Mouse (Mus musculus): Measurements from ENCODE around the gene Senp2. TPM values are rescaled to one million over a fixed set of nuclear protein-coding genes. Genes with fewer than 3 reads are reported as not detected.

The Senp2 gene
- total RNA-seq, 2 experiments from 2014 or later, result 99.1 to 101 TPM

GRCm38 (mm10) chr16:22009596-22009995 lies 312 bp downstream of the Senp2 start:
- no peak for DNase-seq (ENCODE audit: low spot score in 2 of 2)
- intact Hi-C loops (cut with DNase I), result loop anchor here (5.0 kb wide), 1 partner anchor 172 kb away; no protein-coding TSS in a partner anchor

GRCm38 (mm10) chr16:22015569-22015968 lies 6.3 kb downstream of the Senp2 start:
- no peak for DNase-seq (ENCODE audit: low spot score in 2 of 2)
- intact Hi-C loops (cut with DNase I), result no loop called here

GRCm38 (mm10) chr16:22022122-22022521 lies 12.8 kb downstream of the Senp2 start:
- intact Hi-C loops (cut with DNase I), result loop anchor here (5.0 kb wide), 1 partner anchor 185 kb away; no protein-coding TSS in a partner anchor
- peak in 1 of 2 experiments; percentile 6 for DNase-seq (ENCODE audit: low spot score in 2 of 2)

GRCm38 (mm10) chr16:22027474-22027873 lies 18.2 kb downstream of the Senp2 start:
- no peak for DNase-seq (ENCODE audit: low spot score in 2 of 2)
- intact Hi-C loops (cut with DNase I), result no loop called here

GRCm38 (mm10) chr16:22038554-22038953 lies 29.3 kb downstream of the Senp2 start:
- intact Hi-C loops (cut with DNase I), result no loop called here
- no peak for DNase-seq (ENCODE audit: low spot score in 2 of 2)

- no peak for DNase-seq (ENCODE audit: low spot score in 2 of 2)
- intact Hi-C loops (cut with DNase I), result no loop called here
Observed at GRCm38 (mm10) chr16:22039978-22040377, 30.7 kb downstream of the Senp2 start.

- DNase-seq (ENCODE audit: low spot score in 2 of 2), result no peak
- intact Hi-C loops (cut with DNase I), result no loop called here
Observed at GRCm38 (mm10) chr16:22043830-22044229, 34.5 kb downstream of the Senp2 start.

- intact Hi-C loops (cut with DNase I), result no loop called here
- DNase-seq (ENCODE audit: low spot score in 2 of 2), result no peak
Observed at GRCm38 (mm10) chr16:22045930-22046329, 36.6 kb downstream of the Senp2 start.

GRCm38 (mm10) chr16:22046739-22047366 lies 37.6 kb downstream of the Senp2 start:
- intact Hi-C loops (cut with DNase I), result no loop called here
- no peak for DNase-seq (ENCODE audit: low spot score in 2 of 2)

- DNase-seq (ENCODE audit: low spot score in 2 of 2), result no peak
- intact Hi-C loops (cut with DNase I), result no loop called here
Observed at GRCm38 (mm10) chr16:22053411-22053810, 44.1 kb downstream of the Senp2 start.

- DNase-seq (ENCODE audit: low spot score in 2 of 2), result no peak
- intact Hi-C loops (cut with DNase I), result no loop called here
Observed at GRCm38 (mm10) chr16:22057498-22057897, 48.2 kb downstream of the Senp2 start.

- DNase-seq (ENCODE audit: low spot score in 2 of 2), result no peak
- intact Hi-C loops (cut with DNase I), result no loop called here
Observed at GRCm38 (mm10) chr16:22058871-22059270, 49.6 kb downstream of the Senp2 start.

- intact Hi-C loops (cut with DNase I), result no loop called here
Observed at GRCm38 (mm10) chr16:22060416-22060815, 51.1 kb downstream of the Senp2 start.

GRCm38 (mm10) chr16:22061555-22062160 lies 52.4 kb downstream of the Senp2 start:
- intact Hi-C loops (cut with DNase I), result no loop called here

More at GRCm38 (mm10) chr16:22060416-22060815, 51.1 kb downstream of the Senp2 start:
- DNase-seq (ENCODE audit: low spot score in 2 of 2), result no peak

GRCm38 (mm10) chr16:22062284-22062683 lies 53.0 kb downstream of the Senp2 start:
- intact Hi-C loops (cut with DNase I), result no loop called here
- DNase-seq (ENCODE audit: low spot score in 2 of 2), result no peak

More at GRCm38 (mm10) chr16:22061555-22062160, 52.4 kb downstream of the Senp2 start:
- no peak for DNase-seq (ENCODE audit: low spot score in 2 of 2)

- no peak for DNase-seq (ENCODE audit: low spot score in 2 of 2)
- intact Hi-C loops (cut with DNase I), result no loop called here
Observed at GRCm38 (mm10) chr16:22065536-22065935, 56.3 kb downstream of the Senp2 start.

- intact Hi-C loops (cut with DNase I), result no loop called here
- DNase-seq (ENCODE audit: low spot score in 2 of 2), result no peak
Observed at GRCm38 (mm10) chr16:22067406-22067805, 58.1 kb downstream of the Senp2 start.

GRCm38 (mm10) chr16:22071361-22071760 lies 62.1 kb downstream of the Senp2 start:
- no peak for DNase-seq (ENCODE audit: low spot score in 2 of 2)
- intact Hi-C loops (cut with DNase I), result no loop called here

GRCm38 (mm10) chr16:22075067-22075466 lies 65.8 kb downstream of the Senp2 start:
- intact Hi-C loops (cut with DNase I), result no loop called here

GRCm38 (mm10) chr16:22075829-22076619 lies 66.7 kb downstream of the Senp2 start:
- intact Hi-C loops (cut with DNase I), result no loop called here
- no peak for DNase-seq (ENCODE audit: low spot score in 2 of 2)

More at GRCm38 (mm10) chr16:22075067-22075466, 65.8 kb downstream of the Senp2 start:
- no peak for DNase-seq (ENCODE audit: low spot score in 2 of 2)

GRCm38 (mm10) chr16:22076620-22076941 lies 67.3 kb downstream of the Senp2 start:
- DNase-seq (ENCODE audit: low spot score in 2 of 2), result no peak

More at GRCm38 (mm10) chr16:22076620-22076941, 67.3 kb downstream of the Senp2 start:
- intact Hi-C loops (cut with DNase I), result no loop called here
